Mouse (Mus musculus): ENCODE results near the gene Fgfr2.

GRCm38 (mm10) chr7:130743239-130744025 is 2379.7 kb downstream of the Fgfr2 start:
- TF ChIP-seq POLR2A (IDR thresholded peaks at IDR 0.05; ENCODE audit: insufficient read length, low read depth) (no peak), MAX (IDR thresholded peaks at IDR 0.05; ENCODE audit: low read depth) (no peak), MYOD1 (IDR thresholded peaks at IDR 0.05; ENCODE audit: control insufficient read depth in 1 of 3, insufficient read length in 2 of 3, low read depth in 2 of 3) (no peak), TCF3 (IDR thresholded peaks at IDR 0.05; ENCODE audit: insufficient read length, low read depth) (no peak), TCF12 (IDR thresholded peaks at IDR 0.05; ENCODE audit: insufficient read depth, poor library complexity, severe bottlenecking) (no peak), CEBPB (IDR thresholded peaks at IDR 0.05; ENCODE audit: insufficient read depth, poor library complexity, severe bottlenecking) (no peak), SRF (IDR thresholded peaks at IDR 0.05; ENCODE audit: control insufficient read depth, insufficient read length, low read depth) (no peak), USF1 (IDR thresholded peaks at IDR 0.05; ENCODE audit: low read depth) (no peak)
